Comparison of ENCODE assay signal across 22 mouse cellular contexts in the genomic region with DNA sequence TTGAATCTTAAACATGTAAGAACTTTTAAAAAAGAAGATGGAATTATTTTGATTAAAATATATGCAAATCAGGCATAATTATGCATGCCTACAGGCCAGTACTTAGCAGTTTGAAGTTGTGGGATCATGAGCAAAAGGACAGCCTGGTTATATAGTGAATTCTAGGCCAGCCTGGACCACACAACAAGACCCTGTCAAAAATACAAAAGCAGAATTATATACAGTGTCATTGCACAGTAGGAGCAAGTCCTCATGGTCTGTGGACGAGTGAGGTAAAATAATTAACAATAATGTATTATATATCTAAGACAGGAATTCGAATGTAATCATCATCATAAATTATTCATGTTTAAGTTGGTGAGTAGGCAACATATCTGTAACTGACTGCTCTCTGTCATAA.
DNase-seq lines count a peak whose midpoint lies in the region; ATAC-seq and TF ChIP-seq lines count a peak whose summit lies in the region.
"Had no signal": no experiment of that assay in that cellular context is flagged by ENCODE, and none has a peak within 500 bp of the region (broad histone marks: within the 10 kb centered on the region; RNA-seq: fewer than 3 reads in every experiment).

No protein-coding gene starts in this region.

- H3K9me3 ChIP-seq in hindbrain, embryonic 11.5 days (ENCODE audit: control insufficient read depth, low read length) = no peaks in the 10 kb centered on the region
- no peaks in the 10 kb centered on the region for H3K9me3 ChIP-seq in hindbrain, embryonic 16.5 days (ENCODE audit: control insufficient read depth, low read length)
- H3K9me3 ChIP-seq in hindbrain, embryonic 12.5 days (replicated peaks) = no peaks in the 10 kb centered on the region
- H3K9me3 ChIP-seq in hindbrain, postnatal 0 days (ENCODE audit: low read length) = no peaks in the 10 kb centered on the region
- H3K9me3 ChIP-seq in kidney, embryonic 14.5 days (ENCODE audit: control insufficient read depth, low read length) = no peaks in the 10 kb centered on the region
- H3K9me3 ChIP-seq: G1E had no signal

- H3K4me2 ChIP-seq in hindbrain, embryonic 11.5 days (replicated peaks; ENCODE audit: low read depth, low read length) = no peak overlapping the region
- H3K4me2 ChIP-seq in hindbrain, embryonic 16.5 days (ENCODE audit: low read length) = no peak overlapping the region
- H3K4me2 ChIP-seq in hindbrain, embryonic 12.5 days (replicated peaks) = no peak overlapping the region
- H3K4me2 ChIP-seq in hindbrain, postnatal 0 days (ENCODE audit: low read depth, low read length) = no peak overlapping the region
- H3K4me2 ChIP-seq in kidney, embryonic 14.5 days (replicated peaks; ENCODE audit: low read depth, low read length) = no peak overlapping the region

- no peak overlapping the region for H3K9ac ChIP-seq in hindbrain, embryonic 11.5 days (ENCODE audit: low read depth, low read length)
- H3K9ac ChIP-seq in hindbrain, embryonic 16.5 days (ENCODE audit: low read depth, low read length) = no peak overlapping the region
- H3K9ac ChIP-seq in hindbrain, embryonic 12.5 days = no peak overlapping the region
- no peak overlapping the region for H3K9ac ChIP-seq in hindbrain, postnatal 0 days (replicated peaks; ENCODE audit: low read length)
- H3K9ac ChIP-seq in heart, adult 2 months (ENCODE audit: low read depth, low read length) = no peak overlapping the region
- H3K9ac ChIP-seq in kidney, embryonic 14.5 days (ENCODE audit: low read depth, low read length) = no peak overlapping the region

- no peak for TF ChIP-seq POLR2A in heart, adult 2 months (IDR thresholded peaks at IDR 0.05; ENCODE audit: insufficient read depth, low read depth, low read length)

- H3K4me1 ChIP-seq in hindbrain, embryonic 11.5 days (replicated peaks; ENCODE audit: control insufficient read depth, insufficient read depth, low read length) = no peaks in the 10 kb centered on the region
- H3K4me1 ChIP-seq in hindbrain, embryonic 16.5 days (ENCODE audit: control insufficient read depth, insufficient read depth, low read depth, low read length) = no peaks in the 10 kb centered on the region
- no peaks in the 10 kb centered on the region for H3K4me1 ChIP-seq in hindbrain, embryonic 12.5 days
- H3K4me1 ChIP-seq in hindbrain, postnatal 0 days (ENCODE audit: insufficient read depth, low read length) = no peaks in the 10 kb centered on the region
- H3K4me1 ChIP-seq in heart, adult 2 months (ENCODE audit: control insufficient read depth, insufficient read depth, low read length) = no peaks in the 10 kb centered on the region
- H3K4me1 ChIP-seq in kidney, embryonic 14.5 days (ENCODE audit: control insufficient read depth, insufficient read depth, low read length) = no peaks in the 10 kb centered on the region

- TF ChIP-seq EP300 in heart, adult 2 months (IDR thresholded peaks at IDR 0.05; ENCODE audit: insufficient read depth, low read depth, low read length) = no peak

- no peak for TF ChIP-seq CTCF in hindbrain, postnatal 0 days (IDR thresholded peaks at IDR 0.05; ENCODE audit: low read depth)
- no peak for TF ChIP-seq CTCF in heart, adult 2 months (IDR thresholded peaks at IDR 0.05)

- peak; percentile 66 for ATAC-seq in hindbrain, embryonic 11.5 days (ENCODE audit: low FRiP score)
- no peak for ATAC-seq in hindbrain, embryonic 16.5 days
- ATAC-seq in hindbrain, embryonic 12.5 days (ENCODE audit: low FRiP score) = peak; percentile 35; the same call in 1 of the 2 replicates
- no peak for ATAC-seq in hindbrain, postnatal 0 days
- no peak for ATAC-seq in kidney, embryonic 14.5 days (ENCODE audit: low FRiP score, low TSS enrichment)
- ATAC-seq: activated CD4-positive, CD25-positive, alpha-beta regulatory T cell, adult 4 months; CD4-positive, CD25-positive, alpha-beta regulatory T cell, adult 4 months; Patski had no signal

- no peaks in the 10 kb centered on the region for H3K79me2 ChIP-seq in heart, adult 2 months (replicated peaks; ENCODE audit: control insufficient read depth, insufficient read depth, low read length)

- 48% methylated on average over 2 of the region's 2 CpGs for WGBS in hindbrain, embryonic 11.5 days
- 43% methylated on average over 2 of the region's 2 CpGs for WGBS in hindbrain, embryonic 16.5 days
- WGBS in hindbrain, embryonic 12.5 days = 56% methylated on average over 2 of the region's 2 CpGs
- 41% methylated on average over 2 of the region's 2 CpGs for WGBS in hindbrain, postnatal 0 days
- WGBS in heart, adult 2 months = 55% methylated on average over 2 of the region's 2 CpGs
- WGBS in kidney, embryonic 14.5 days = 77% methylated on average over 2 of the region's 2 CpGs

- H3K27ac ChIP-seq in hindbrain, embryonic 11.5 days (ENCODE audit: low read depth, low read length) = no peak overlapping the region
- H3K27ac ChIP-seq in hindbrain, embryonic 16.5 days (ENCODE audit: low read depth, low read length) = no peak overlapping the region
- H3K27ac ChIP-seq in hindbrain, embryonic 12.5 days = no peak overlapping the region
- H3K27ac ChIP-seq in hindbrain, postnatal 0 days = no peak overlapping the region
- no peak overlapping the region for H3K27ac ChIP-seq in heart, adult 2 months
- no peak overlapping the region for H3K27ac ChIP-seq in kidney, embryonic 14.5 days (ENCODE audit: low read depth, low read length)

- H3K36me3 ChIP-seq in hindbrain, embryonic 11.5 days (ENCODE audit: control insufficient read depth, insufficient read depth, low read length) = no peaks in the 10 kb centered on the region
- H3K36me3 ChIP-seq in hindbrain, embryonic 16.5 days (ENCODE audit: control insufficient read depth, insufficient read depth, low read length) = no peaks in the 10 kb centered on the region
- no peaks in the 10 kb centered on the region for H3K36me3 ChIP-seq in hindbrain, embryonic 12.5 days
- no peaks in the 10 kb centered on the region for H3K36me3 ChIP-seq in hindbrain, postnatal 0 days (ENCODE audit: insufficient read depth, low read length)
- no peaks in the 10 kb centered on the region for H3K36me3 ChIP-seq in heart, adult 2 months (ENCODE audit: control insufficient read depth, insufficient read depth, low read length)
- H3K36me3 ChIP-seq in kidney, embryonic 14.5 days (ENCODE audit: control insufficient read depth, insufficient read depth, low read length) = no peaks in the 10 kb centered on the region
- H3K36me3 ChIP-seq: G1E had no signal

- H3K27me3 ChIP-seq in hindbrain, embryonic 11.5 days (ENCODE audit: control insufficient read depth, insufficient read depth, low read length) = no peaks in the 10 kb centered on the region
- H3K27me3 ChIP-seq in hindbrain, embryonic 16.5 days (replicated peaks; ENCODE audit: control insufficient read depth, insufficient read depth, low read length) = no peaks in the 10 kb centered on the region
- H3K27me3 ChIP-seq in hindbrain, embryonic 12.5 days = no peaks in the 10 kb centered on the region
- no peaks in the 10 kb centered on the region for H3K27me3 ChIP-seq in hindbrain, postnatal 0 days (ENCODE audit: insufficient read depth, low read length)
- no peaks in the 10 kb centered on the region for H3K27me3 ChIP-seq in heart, adult 2 months (ENCODE audit: control insufficient read depth, insufficient read depth, low read length)
- H3K27me3 ChIP-seq in kidney, embryonic 14.5 days (ENCODE audit: control insufficient read depth, insufficient read depth, low read length) = no peaks in the 10 kb centered on the region
- H3K27me3 ChIP-seq: CH12.LX, Patski had no signal

- no peak overlapping the region for H3K4me3 ChIP-seq in hindbrain, embryonic 11.5 days (ENCODE audit: low read depth, low read length)
- H3K4me3 ChIP-seq in hindbrain, embryonic 16.5 days (ENCODE audit: low read length) = no peak overlapping the region
- H3K4me3 ChIP-seq in hindbrain, embryonic 12.5 days = no peak overlapping the region
- no peak overlapping the region for H3K4me3 ChIP-seq in hindbrain, postnatal 0 days (ENCODE audit: low read length)
- no peak overlapping the region for H3K4me3 ChIP-seq in heart, adult 2 months
- no peak overlapping the region for H3K4me3 ChIP-seq in kidney, embryonic 14.5 days (ENCODE audit: low read length)

- intact Hi-C loops in heart, adult 2 months (cut with DNase I) = no loop called here

- DNase-seq in hindbrain, embryonic 11.5 days (ENCODE audit: low spot score) = no peak
- DNase-seq in hindbrain, postnatal 0 days (ENCODE audit: low spot score) = no peak
- peak; percentile 4 for DNase-seq in retina, embryonic 14.5 days (ENCODE audit: low spot score)
- DNase-seq in retina, postnatal 1 day = peak; percentile 72
- DNase-seq in heart, adult 2 months = no peak
- DNase-seq: adrenal gland, adult 2 months; adrenal gland, adult 8-10 months; adrenal gland, postnatal 10 days; adrenal gland, postnatal 14 days; adrenal gland, postnatal 25 days; adrenal gland, postnatal 36 days; B cell, adult 2 months; cerebellum, adult 11 months; cerebellum, adult 11-12 months had no signal

Comparison
In these comparisons a context has a peak if more than half of its experiments do, and no peak if none do; other contexts are left out.
1. ATAC-seq: peak in hindbrain, embryonic 11.5 days (single experiment) and hindbrain, embryonic 12.5 days (single experiment); none in hindbrain, embryonic 16.5 days (single experiment), hindbrain, postnatal 0 days (single experiment) and kidney, embryonic 14.5 days (single experiment).
2. DNase-seq: peak in retina, embryonic 14.5 days (single experiment) and retina, postnatal 1 day (single experiment); none in hindbrain, embryonic 11.5 days (single experiment), hindbrain, postnatal 0 days (single experiment) and heart, adult 2 months (0 of 2).